Mouse (Mus musculus): ENCODE measurements around the gene Mon1b. TPM values are rescaled to one million over a fixed set of nuclear protein-coding genes. Genes with fewer than 3 reads are reported as not detected.

Mon1b gene
- total RNA-seq, 2 experiments from 2014 or later: 13.0 to 15.6 TPM

DNA sequence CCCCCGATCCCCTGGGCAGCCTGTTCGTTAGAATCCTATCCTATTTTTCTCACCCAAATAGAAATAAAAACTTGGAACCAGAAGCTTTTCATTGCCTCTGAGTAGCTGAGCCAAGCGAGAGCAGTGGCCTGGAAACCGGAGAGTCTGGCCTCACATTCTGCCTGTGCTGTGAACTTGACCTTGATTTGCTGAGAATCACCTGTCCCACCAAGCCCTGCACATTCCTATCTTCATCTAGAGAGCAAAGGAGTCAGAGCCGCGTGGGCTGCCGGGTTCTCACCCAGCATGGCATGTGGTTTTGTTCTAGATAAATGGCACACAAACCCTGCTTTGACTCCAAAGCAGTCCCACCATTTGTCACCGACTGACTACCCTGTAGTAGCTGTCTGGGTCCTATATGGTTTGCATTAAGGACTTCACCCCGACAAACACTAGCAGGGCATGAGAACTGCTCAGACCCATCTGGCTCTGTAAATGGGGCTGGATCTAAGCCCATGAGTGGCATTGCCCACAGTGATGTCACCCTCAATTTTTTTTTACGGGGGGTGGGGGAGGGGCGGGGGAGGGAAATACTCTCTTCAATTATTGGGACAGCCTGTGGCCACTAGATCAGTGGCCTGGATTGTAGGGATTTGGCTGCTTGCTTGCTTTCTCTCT lies 37.3 kb downstream of the Mon1b start:
- ATAC-seq (replicated peaks; ENCODE audit: poor library complexity): no peak

DNA sequence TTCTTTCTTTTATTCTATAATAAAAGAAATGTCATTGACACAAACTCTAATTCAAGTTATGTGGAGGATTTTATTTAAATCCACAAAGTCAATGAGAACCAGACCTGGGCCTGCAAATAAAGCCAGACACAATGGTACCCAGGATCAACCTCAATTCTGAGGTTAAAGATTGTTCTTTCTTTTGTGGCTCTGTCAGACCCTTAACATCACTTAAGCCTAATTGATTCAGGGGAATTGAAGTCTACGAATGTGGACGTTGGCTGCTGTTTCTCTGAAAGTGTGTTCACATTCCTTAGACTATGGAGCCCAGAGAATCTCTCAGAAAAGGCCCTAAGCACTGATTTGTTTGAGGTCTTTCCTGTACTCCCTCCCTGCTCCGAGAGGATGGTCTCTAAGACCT lies 37.9 kb downstream of the Mon1b start:
- no peak for ATAC-seq (replicated peaks; ENCODE audit: poor library complexity)

GRCm38 (mm10) chr8:113674611-113675010 lies 39.2 kb downstream of the Mon1b start:
- no peak for ATAC-seq (replicated peaks; ENCODE audit: poor library complexity)

- no peak for ATAC-seq (replicated peaks; ENCODE audit: poor library complexity)
These were observed 39.9 kb downstream of the Mon1b start for GRCm38 (mm10) chr8:113675281-113675680.

- no peak for ATAC-seq (replicated peaks; ENCODE audit: poor library complexity)
These were observed 41.4 kb downstream of the Mon1b start for GRCm38 (mm10) chr8:113676811-113677210.

DNA sequence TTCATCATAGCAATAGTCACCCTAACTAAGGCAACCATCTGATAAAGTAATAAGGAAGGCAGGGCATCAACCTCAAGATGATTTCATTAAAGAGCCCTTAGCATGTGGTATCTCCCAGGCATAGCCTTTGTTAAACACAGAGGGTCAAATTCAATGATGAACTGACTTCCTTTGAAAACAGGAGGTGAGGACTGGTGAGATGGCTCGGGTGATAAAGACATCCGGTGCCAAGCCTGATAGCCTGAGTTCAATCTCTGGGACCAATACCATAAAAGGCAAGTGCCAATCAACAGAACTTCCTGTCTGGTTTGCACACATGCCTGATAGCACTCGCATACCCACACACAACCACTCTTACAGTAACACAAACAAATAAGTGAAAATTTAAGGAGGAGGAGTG lies 44.0 kb downstream of the Mon1b start:
- ATAC-seq (replicated peaks; ENCODE audit: poor library complexity): peak; percentile 42

DNA sequence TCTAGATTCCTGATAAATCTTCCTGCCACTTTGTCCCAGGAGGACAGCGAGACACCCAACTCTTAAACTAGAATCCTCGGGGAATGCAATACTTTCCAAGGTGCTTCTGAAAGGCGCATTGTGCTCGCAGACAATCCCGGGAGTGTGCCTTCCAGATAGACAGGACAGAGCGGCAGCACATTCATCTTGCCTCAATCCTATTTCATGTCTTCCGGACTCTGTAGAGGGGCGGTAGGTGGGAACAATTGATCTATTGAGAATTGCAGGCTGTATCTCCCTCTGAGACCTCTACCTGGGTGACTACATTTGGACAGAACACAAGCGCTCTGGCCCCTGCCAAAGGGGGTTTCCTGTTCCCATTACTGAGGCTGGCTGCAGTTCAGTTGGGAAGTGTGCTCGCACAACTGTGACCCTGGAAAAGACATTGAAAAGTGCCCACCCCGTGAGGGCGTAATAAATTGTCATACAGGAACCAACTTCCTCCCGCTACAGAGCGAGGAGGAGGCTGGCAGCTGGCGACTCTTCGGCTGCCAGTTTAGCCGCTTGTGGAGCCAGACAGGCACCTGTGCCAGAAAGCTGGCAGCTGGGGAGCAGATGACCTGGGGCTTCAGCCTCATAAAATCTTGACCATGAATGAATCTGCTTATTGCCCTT lies 52.6 kb downstream of the Mon1b start:
- peak; percentile 61 for ATAC-seq (replicated peaks; ENCODE audit: poor library complexity)

- ATAC-seq (replicated peaks; ENCODE audit: poor library complexity): peak; percentile 52
These were observed 53.1 kb downstream of the Mon1b start for GRCm38 (mm10) chr8:113688543-113688915.

GRCm38 (mm10) chr8:113691622-113692343 lies 56.4 kb downstream of the Mon1b start:
- no peak for ATAC-seq (replicated peaks; ENCODE audit: poor library complexity)

Other genes starting within 250 kb of the Mon1b start
- gene Syce1l, start 7.6 kb downstream of the Mon1b start, total RNA-seq (2015): not detected in 2 replicates
- not detected in 2 replicates for gene Syce1l, start 7.6 kb downstream of the Mon1b start, total RNA-seq (2017)
- not detected in 2 replicates for gene Adamts18, start 213.2 kb downstream of the Mon1b start, total RNA-seq (2015)
- gene Adamts18, start 213.2 kb downstream of the Mon1b start, total RNA-seq (2017): not detected in 2 replicates